Mouse (Mus musculus) E14TG2a.4 (cell line): ENCODE measurements around the gene Mpeg1.

Experiments used
- H3K27me3 ChIP-seq: 2 replicates; pipeline ENCODE4 v1.6.1; 2014; ENCODE audit warnings: low read length, control low read depth; ENCODE audit not compliant: insufficient read depth
- H3K36me3 ChIP-seq: 2 replicates; pipeline ENCODE4 v1.6.1; 2014; ENCODE audit warnings: low read length, control low read depth; ENCODE audit not compliant: insufficient read depth
- H3K4me1 ChIP-seq: replicated peaks from 2 replicates; pipeline ENCODE4 v1.6.1; 2014; ENCODE audit warnings: low read depth, low read length, control low read depth
- H3K4me3 ChIP-seq: replicated peaks from 2 replicates; pipeline ENCODE4 v1.5.1; 2014; ENCODE audit warnings: mild to moderate bottlenecking, low read length
- H3K9me3 ChIP-seq: 2 replicates; pipeline ENCODE4 v1.6.1; 2014; ENCODE audit warnings: low read length, control low read depth
- CTCF ChIP-seq: conservative IDR thresholded peaks from 2 replicates; pipeline ENCODE4 v1.5.1; 2014; ENCODE audit warnings: low read length
- NANOG ChIP-seq: IDR thresholded peaks from 2 replicates; pipeline ENCODE4 v1.6.1; 2014; ENCODE audit warnings: borderline replicate concordance, low read length, mixed read lengths
- POU5F1 ChIP-seq: IDR thresholded peaks from 2 replicates; pipeline ENCODE4 v1.6.1; 2014; ENCODE audit warnings: low read length, borderline replicate concordance

Gene Mpeg1

DNA sequence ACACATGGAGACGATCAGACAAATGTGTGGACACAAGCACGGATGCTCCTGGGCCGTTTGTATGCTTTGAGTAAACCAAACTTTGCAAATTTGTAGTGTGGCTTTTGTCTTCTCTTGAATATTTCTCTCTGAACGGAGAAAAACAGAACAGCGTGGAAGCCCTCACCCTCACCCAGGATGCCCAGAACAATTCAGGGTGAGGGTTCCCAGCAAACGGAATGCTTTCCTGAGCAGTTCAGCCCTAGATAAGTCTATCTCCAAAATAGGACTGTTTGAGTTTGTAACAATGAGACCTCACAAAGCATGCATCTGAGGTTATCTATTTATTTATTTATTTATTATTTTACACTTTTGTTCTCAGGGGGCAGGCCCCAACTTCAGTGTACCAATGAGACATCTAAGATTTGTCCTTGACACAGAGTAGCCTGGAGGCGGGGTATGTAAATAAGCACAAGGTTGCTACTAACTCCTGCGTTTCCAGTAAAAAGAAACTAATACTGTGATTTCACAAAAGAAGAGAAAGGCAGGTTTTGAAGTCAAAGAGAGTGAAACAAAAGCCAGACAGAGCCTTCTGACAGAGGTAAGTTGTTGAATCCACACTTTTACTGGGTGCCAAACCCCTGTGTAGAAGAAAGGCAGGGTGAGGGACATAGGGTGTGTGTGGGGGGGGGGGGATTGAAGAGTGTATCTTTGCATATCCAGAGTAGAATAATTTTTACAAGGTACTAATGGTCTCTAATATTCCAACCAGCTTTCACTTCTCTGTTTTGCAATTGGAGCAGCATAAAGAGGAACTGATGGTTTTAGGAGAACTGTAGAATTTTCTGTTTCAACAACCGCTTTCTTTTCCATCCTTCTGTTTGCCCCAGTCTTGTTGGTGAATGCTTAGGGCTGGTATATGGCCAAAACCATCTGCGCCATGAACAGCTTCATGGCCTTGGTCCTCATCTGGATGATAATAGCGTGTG is at the start of gene Mpeg1:
Gene Mpeg1, plus strand, starts transcription at position 498 of the 968 bp plus-strand sequence.
- no peaks in the 10 kb centered on the region for H3K36me3 ChIP-seq
- H3K27me3 ChIP-seq, result no peaks in the 10 kb centered on the region
- peaks cover 25% of the 10 kb centered on the region for H3K4me1 ChIP-seq
- no peak for TF ChIP-seq CTCF
- no peak for TF ChIP-seq NANOG
- TF ChIP-seq POU5F1, result no peak
- no peak within 1 kb of the TSS for H3K4me3 ChIP-seq
- peaks cover 46% of the 10 kb centered on the region for H3K9me3 ChIP-seq

DNA sequence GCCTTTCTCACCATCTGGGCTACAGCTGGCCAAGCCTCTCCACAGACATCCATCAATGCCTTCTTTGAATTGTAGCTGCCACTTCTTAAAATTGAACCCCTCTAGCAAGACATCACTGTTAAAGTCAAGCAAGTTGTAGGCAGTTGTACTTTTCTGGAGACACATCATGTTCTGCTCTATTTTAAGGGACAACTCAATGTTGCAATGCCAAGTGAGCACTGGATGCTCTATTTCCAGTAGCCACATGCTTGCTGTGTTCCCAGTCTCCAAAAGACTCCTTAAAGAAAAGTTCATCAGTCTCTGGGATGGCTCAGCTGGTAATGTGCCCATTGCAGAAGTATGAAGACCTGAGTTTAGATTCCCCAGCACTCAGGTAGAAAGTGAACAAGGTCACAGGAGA is 46.8 kb upstream of the Mpeg1 start:
- H3K4me1 ChIP-seq, result no peaks in the 10 kb centered on the region
- no peak for TF ChIP-seq CTCF
- no peak for TF ChIP-seq POU5F1
- no peak for TF ChIP-seq NANOG

DNA sequence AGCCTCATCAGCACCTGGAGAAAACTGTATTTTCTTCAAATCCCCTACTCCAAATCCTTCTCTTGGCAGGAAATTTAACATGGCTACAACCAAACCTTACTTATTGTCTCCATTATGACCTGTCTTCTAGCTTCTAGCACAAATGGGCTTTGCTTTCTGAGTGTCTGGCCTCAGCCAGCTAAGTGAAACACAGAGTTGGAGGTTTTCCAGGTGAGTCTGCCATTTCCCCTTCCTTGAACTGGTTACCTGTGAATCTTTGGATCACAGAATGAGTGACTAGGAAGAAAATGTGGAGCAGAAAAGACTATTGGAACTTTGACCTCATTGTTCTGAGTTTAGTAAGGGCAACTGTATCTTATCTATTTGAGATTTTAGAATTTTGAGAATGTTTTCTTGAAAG is 43.2 kb upstream of the Mpeg1 start, which contains the start of gene Olfr1441:
Gene Olfr1441, plus strand, starts transcription at position 73 of the 400 bp plus-strand sequence.
- no peaks in the 10 kb centered on the region for H3K36me3 ChIP-seq
- no peak for TF ChIP-seq POU5F1
- TF ChIP-seq NANOG, result no peak
- TF ChIP-seq CTCF, result no peak
- no peak within 1 kb of the TSS for H3K4me3 ChIP-seq
- no peaks in the 10 kb centered on the region for H3K27me3 ChIP-seq
- no peaks in the 10 kb centered on the region for H3K4me1 ChIP-seq
- H3K9me3 ChIP-seq, result no peaks in the 10 kb centered on the region

More for the DNA sequence above, 46.8 kb upstream of the Mpeg1 start:
- H3K4me3 ChIP-seq, result no peak overlapping the region
- H3K36me3 ChIP-seq, result no peaks in the 10 kb centered on the region
- no peaks in the 10 kb centered on the region for H3K27me3 ChIP-seq
- H3K9me3 ChIP-seq, result no peaks in the 10 kb centered on the region

DNA sequence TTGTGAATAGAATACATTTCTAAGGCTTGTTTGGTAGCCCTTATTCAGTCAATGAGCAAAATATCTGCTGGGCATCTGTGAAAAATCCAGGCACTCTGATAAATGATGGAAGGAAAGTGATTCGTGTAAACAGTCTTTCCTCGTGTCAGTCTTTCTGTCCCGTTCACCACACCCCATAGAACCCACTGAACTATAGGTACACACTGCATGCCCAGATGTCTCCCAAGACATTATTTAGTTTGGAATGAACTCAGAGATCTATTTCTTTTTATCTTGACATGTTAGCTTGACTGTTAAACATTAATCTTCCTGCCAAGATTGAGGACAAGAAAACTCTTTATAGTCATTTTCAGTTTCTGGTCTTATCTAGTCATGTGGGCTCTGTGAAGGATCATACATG is 42.3 kb upstream of the Mpeg1 start:
- Histone ChIP-seq H3K27me3 (no peaks in the 10 kb centered on the region), H3K9me3 (no peaks in the 10 kb centered on the region), H3K4me3 (no peak overlapping the region), H3K4me1 (no peaks in the 10 kb centered on the region), H3K36me3 (no peaks in the 10 kb centered on the region)
- TF ChIP-seq POU5F1, result no peak
- no peak for TF ChIP-seq CTCF
- TF ChIP-seq NANOG, result no peak

DNA sequence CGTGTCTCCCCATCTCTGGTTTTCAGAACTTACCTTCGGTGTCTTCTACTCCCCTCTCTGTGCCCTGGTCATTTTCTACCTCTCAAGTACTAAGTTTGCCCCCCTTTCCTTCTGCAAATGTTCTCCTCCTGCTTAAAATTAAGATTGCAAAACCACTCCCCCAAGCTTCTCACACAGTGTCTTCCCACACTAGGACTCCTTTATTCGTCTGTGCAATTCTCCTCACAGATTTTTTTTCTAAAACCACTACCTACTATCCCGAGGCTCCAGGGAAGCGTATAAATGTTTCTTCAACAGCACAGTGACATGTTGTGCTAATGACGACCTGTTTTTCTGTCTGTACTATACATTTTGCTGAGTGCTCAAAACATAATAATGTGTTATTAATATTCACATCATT is 40.0 kb upstream of the Mpeg1 start:
- Histone ChIP-seq H3K9me3 (no peaks in the 10 kb centered on the region), H3K4me1 (no peaks in the 10 kb centered on the region), H3K4me3 (no peak overlapping the region), H3K27me3 (no peaks in the 10 kb centered on the region), H3K36me3 (no peaks in the 10 kb centered on the region)
- no peak for TF ChIP-seq NANOG
- no peak for TF ChIP-seq CTCF
- TF ChIP-seq POU5F1, result no peak

DNA sequence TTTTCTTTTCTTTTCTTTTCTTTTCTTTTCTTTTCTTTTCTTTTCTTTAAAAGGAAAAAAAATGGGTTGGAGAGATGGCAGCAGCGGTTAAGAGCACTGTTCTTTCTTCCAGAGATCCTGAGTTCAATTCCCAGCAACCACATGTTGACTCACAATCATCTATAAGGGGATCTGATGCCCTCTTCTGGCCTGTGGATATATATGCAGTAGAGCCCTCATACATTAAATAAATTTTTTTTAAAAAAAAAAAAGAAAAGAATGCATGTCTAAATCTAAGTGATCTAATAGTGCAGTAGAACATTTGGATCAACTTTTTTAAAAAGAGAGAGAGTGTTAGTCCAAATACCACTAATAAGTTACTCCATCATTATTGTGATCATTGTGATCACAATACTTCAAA is 38.9 kb upstream of the Mpeg1 start:
- no peaks in the 10 kb centered on the region for H3K9me3 ChIP-seq
- H3K4me3 ChIP-seq, result no peak overlapping the region
- H3K36me3 ChIP-seq, result no peaks in the 10 kb centered on the region
- TF ChIP-seq CTCF (peak; percentile 9; the same call in 1 of the 2 replicates), NANOG (no peak)
- H3K4me1 ChIP-seq, result no peaks in the 10 kb centered on the region
- no peaks in the 10 kb centered on the region for H3K27me3 ChIP-seq

DNA sequence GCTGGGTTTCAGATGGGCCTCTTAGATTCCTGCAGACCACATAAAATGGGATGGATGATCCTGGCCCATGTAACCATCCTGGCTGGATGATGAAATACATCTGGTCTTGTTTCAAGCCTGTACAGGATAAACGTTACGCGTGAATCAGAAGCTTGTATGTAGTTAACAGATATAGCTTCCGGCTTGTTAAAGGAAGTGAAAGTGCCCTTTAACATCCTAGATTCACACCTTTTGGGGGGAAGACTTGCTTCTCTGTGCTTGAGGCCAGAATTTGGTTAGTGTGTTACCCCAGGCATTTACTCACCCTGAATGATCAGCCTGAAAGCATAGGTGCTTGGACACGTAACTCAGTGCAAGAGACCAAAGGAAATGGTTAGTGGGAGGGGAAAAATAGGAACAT is 33.5 kb upstream of the Mpeg1 start:
- TF ChIP-seq POU5F1 (no peak), NANOG (no peak), CTCF (no peak)
- peaks cover 9% of the 10 kb centered on the region for H3K9me3 ChIP-seq
- H3K4me1 ChIP-seq, result no peaks in the 10 kb centered on the region
- no peaks in the 10 kb centered on the region for H3K36me3 ChIP-seq
- H3K4me3 ChIP-seq, result no peak overlapping the region
- H3K27me3 ChIP-seq, result no peaks in the 10 kb centered on the region

DNA sequence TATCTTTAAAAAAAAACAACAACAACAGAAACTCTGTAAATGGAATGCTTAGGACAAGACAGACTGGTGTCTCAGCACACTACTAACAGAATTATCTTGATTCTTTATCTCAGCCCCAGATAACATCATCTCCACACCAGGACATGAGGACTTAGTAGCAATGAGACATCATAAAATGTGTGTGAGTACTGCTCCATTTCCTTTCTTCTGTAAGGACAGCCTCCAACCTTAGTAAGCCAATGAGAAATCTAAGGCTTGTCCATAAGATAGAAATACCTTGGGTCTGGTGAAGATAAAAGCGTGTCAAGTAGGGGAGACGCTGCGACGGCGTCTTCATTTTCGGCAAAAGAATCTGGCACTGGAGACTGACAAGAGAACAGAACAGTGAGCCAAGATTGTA is 33.0 kb upstream of the Mpeg1 start, which contains the start of gene Pfpl:
Gene Pfpl, plus strand, starts transcription at position 301 of the 400 bp plus-strand sequence.
- TF ChIP-seq POU5F1 (no peak), NANOG (no peak), CTCF (no peak)
- Histone ChIP-seq H3K9me3 (peaks cover 9% of the 10 kb centered on the region), H3K4me1 (no peaks in the 10 kb centered on the region), H3K36me3 (no peaks in the 10 kb centered on the region), H3K27me3 (no peaks in the 10 kb centered on the region), H3K4me3 (no peak within 1 kb of the TSS)

DNA sequence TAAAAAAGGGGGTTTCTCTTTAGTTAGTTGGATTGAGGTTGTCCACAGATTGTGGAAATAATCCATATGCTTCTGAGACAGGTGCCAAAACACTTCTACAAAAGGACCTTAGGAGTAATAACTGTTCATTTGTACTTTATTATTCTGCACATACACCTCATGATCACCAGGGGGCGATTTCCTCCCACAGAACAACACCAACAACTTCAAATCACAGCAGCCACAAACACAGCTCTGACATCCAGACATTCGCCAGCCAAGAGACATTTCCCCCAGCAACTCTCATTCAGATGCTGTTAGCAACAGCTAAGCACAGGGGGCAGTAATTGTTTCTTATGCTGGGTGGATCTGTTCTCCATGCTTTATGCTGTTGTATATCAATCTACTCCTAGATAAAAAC is 27.5 kb upstream of the Mpeg1 start:
- H3K36me3 ChIP-seq, result no peaks in the 10 kb centered on the region
- TF ChIP-seq POU5F1, result no peak
- peak; percentile 52 for TF ChIP-seq CTCF
- TF ChIP-seq NANOG, result no peak
- no peaks in the 10 kb centered on the region for H3K4me1 ChIP-seq
- H3K4me3 ChIP-seq, result no peak overlapping the region
- peaks cover 9% of the 10 kb centered on the region for H3K9me3 ChIP-seq
- H3K27me3 ChIP-seq, result no peaks in the 10 kb centered on the region
